Mouse (Mus musculus) layer of hippocampus, adult 9-10 months (tissue): ENCODE measurements around the gene Wasf2.

Source experiments
- DNase-seq: peaks from one replicate; pipeline ENCODE4 v3.0.0; 2022; ENCODE audit warnings: low spot score

The Wasf2 gene

GRCm38 (mm10) chr4:133202254-133202653 lies 71.9 kb downstream of the Wasf2 start:
- no peak for DNase-seq

DNA sequence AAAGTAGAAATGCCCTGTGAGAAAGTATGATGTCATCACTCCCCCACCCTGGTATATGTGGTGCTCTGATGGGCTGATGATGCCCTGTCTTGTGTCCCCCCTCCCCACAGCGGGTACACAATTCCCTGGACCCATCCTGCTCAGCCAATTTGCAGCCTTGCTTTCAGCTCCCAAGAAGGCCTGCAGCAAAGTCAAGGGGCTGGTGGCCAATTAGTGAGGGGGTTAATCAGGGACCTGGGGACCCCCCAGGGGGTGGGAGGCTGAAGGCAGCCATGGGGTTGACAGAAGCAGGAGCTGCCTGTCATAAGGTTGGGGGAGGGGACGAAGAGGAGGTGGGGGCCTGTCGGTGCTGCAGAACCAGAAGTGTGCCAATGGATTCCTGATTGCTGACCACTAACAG lies 73.3 kb downstream of the Wasf2 start:
- DNase-seq = no peak

- DNase-seq = no peak
Observed at GRCm38 (mm10) chr4:133204379-133204778, 74.1 kb downstream of the Wasf2 start.

GRCm38 (mm10) chr4:133209366-133209765 lies 79.1 kb downstream of the Wasf2 start:
- DNase-seq = no peak

DNA sequence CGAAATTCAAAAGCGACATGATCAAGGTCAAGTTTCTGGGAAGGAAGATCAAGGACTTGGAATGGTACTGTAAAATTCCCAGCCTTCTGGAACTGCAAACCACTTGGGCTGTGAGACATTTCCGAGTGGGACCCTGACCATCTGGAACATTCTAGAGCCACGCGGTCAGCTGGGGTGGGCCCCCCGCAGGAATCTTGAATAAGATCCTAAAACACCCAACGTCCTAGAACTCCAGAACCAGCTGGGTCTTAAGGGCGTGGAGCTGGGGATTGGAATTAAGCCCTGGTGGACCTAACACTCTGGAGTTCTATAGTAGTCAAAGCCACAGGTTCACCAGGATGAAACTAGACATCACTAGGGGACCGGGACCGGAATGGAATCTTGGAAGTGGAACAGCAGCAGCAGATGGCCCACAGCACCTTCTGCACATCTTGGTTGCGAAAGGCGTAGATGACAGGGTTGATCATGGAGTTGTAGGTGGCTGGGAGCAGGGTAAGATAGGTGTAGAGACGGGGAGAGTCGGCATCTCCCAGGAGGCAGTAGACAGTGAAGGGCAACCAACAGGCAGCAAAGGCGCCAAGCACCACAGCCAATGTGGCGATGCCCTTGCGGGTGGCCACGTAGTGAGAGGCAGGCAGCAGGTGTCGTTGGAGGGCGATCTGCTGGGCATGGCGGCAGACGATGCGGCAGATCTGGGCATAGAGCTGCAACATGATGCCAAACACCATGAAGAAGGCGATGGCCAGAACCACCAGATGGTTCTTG lies 79.9 kb downstream of the Wasf2 start:
- no peak for DNase-seq

DNA sequence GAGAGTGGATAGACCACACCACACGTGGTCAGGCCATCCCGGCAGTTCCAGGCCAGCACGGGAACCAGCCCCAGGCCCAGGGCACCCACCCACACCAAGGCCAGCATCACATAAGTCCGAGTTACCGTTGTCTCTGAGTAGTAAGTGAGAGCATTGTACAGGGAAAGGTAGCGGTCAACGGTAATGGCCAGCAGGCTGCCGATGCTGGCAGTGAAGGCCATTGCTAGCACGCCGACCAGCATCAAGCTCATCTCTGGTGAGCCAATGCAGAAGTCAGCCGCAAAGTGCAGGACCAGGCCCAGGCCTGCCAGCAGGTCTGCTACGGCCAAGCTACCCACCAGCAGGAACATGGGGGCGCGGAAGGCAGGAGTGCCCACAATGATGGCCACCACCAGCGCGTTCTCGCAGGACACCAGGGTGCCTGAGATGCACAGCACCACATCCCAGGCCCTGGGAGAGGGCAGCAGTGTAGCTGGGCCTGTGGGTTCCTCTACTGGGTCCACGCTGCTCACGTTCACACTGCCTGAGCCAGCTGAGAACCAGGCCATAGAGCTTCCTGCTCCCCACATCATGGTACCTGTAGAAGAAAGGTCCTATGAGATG lies 80.6 kb downstream of the Wasf2 start:
- no peak for DNase-seq

- DNase-seq = no peak
Observed at GRCm38 (mm10) chr4:133211751-133212561, 81.7 kb downstream of the Wasf2 start, which contains the start of the genes Cd164l2 and Gpr3. TSS of gene Cd164l2 (plus strand) at chr4:133212131. TSS of gene Gpr3 (minus strand) at chr4:133212536.

DNA sequence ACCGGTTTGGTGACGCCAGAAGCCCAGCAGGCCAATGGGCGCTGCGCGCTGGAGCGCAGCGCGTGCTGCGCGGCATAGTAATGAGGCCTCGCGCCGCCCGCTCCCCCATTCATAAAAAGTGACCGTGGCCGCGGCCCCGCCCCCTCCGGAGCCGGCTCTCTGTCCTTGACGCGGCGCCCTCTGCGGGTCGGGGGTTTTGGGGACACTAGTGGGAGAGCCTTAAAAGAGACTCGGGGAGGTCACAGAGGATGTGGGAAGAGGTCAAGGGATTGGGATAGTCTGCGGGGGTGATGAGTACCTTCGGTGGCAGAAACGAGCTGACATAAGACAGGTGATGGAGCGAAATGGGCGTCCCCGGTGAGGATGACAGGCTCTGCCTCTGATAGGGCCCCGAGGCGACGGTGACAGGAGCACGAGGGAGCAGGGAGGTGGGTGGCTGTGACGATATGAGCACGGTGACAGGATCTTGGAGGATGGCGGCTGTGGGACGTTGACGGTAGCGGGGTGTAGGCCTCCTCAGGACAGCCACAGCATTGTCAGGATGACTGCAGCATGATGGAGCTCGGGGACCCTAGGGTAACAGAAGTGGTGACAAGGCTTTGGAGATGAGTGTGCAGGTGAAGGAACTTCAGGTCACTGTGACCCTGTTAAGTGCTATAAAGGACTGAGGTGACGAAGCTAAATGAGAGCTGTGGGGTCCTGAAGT lies 82.4 kb downstream of the Wasf2 start:
- DNase-seq = peak; percentile 44

- DNase-seq = no peak
Observed at GRCm38 (mm10) chr4:133213268-133213590, 82.9 kb downstream of the Wasf2 start.

GRCm38 (mm10) chr4:133213661-133214060 lies 83.4 kb downstream of the Wasf2 start:
- DNase-seq = no peak

GRCm38 (mm10) chr4:133217641-133218040 lies 87.3 kb downstream of the Wasf2 start:
- no peak for DNase-seq

GRCm38 (mm10) chr4:133218745-133219144 lies 88.4 kb downstream of the Wasf2 start:
- no peak for DNase-seq

- no peak for DNase-seq
Observed at GRCm38 (mm10) chr4:133220656-133221055, 90.4 kb downstream of the Wasf2 start.

- no peak for DNase-seq
Observed at GRCm38 (mm10) chr4:133221701-133222100, 91.4 kb downstream of the Wasf2 start.

DNA sequence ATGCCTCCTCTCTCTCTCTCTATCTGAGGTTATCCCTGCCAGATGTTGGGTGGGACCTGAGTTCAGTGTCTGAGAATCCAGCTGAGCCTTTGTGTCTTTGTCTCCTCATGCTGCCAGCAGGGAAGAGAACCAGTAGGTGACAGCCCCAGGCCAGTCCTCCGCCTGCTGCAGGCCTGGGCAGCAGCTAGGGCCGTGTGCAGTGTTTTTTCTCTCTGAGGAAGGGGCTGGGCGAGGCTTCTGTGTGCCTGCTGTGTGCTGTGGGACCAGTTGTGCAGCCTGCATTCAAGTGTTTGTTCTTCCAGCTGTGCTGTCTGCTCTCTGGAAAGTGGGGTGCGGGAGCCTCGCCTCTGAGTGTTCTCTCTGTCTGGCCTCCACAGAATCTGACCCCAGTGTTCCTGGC lies 93.6 kb downstream of the Wasf2 start:
- no peak for DNase-seq

DNA sequence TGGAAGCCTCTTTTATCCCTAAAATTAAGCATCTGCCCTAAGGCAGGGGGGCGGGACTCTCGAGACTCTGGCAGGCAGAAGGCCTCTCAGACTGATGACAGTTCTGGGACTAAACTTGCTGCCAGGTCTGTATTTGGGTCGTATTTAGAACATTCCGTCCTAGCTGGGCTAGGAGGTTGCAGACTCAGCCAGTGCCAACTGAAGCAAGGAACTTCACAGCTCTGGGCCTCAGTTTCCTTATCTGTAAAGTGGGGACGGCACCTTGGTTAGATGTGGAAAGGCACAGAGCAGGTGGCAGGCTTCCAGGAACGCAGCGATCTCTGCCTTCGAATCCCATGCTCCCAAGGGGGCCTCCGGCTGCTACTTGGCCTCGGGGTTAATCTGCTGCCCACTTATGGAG lies 95.8 kb downstream of the Wasf2 start:
- no peak for DNase-seq

DNA sequence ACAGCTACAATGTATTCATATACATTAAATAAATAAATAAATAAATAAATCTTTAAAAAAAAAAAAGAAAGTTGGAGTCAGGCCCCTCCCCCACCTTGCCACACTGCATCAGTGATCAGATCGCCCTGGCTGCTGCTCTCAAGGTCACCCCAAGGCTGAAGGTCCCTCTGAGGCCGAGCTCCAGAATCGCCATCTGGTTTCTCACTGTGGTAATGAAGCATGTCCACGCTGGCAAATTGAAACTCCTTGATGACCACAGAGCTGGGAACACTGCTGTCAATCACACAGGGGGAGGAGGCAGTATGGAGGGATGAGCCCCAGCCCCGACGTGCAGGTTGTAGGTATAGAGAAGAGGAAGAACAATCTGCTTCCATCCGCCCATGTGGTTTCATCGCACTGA lies 97.3 kb downstream of the Wasf2 start:
- no peak for DNase-seq

DNA sequence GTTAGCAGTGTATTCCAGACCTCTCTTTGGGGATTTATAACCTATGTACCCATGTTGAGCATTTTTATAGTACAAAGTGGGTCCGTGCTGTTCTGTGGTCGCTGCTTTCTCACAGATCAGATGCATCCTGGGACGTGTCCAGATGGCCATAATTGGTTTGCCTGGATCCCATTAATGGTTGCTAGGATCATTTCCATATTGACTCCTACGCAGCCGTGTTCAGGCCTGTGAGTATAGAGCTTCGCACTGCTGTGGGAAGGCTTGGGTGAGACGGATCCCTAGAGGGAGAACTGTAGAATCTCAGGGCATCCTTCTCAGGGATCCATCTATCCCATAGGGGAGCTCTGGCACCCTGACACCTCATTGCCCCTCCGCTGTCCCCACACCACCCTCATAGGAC lies 99.3 kb downstream of the Wasf2 start:
- no peak for DNase-seq

GRCm38 (mm10) chr4:133233285-133233976 lies 103.1 kb downstream of the Wasf2 start:
- no peak for DNase-seq

DNA sequence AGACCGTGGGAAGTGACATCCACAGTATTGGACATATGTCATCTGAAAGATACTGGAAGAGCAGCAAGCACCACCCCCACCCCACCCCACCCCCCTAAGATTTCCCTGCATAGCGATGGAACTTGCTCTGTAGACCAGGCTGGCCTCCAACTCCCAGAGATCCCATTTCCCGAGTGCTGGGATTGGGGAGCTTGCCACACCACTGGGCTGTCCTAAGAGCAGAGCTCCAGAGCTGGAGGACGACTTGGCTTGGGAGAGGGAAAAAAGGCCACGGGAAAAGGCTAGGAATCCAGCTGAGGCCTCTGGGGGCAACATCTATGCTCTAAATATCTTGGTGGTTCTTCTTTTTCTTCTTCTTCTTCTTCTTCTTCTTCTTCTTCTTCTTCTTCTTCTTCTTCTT lies 104.5 kb downstream of the Wasf2 start:
- no peak for DNase-seq

GRCm38 (mm10) chr4:133235415-133235814 lies 105.1 kb downstream of the Wasf2 start:
- DNase-seq = no peak

GRCm38 (mm10) chr4:133237911-133238310 lies 107.6 kb downstream of the Wasf2 start:
- DNase-seq = no peak
